Mouse (Mus musculus): ENCODE measurements around the gene Olfr370.
"Not testable (repeated sequence)": the region's sequence is repeated elsewhere in the genome, so short reads cannot be mapped to it uniquely, and the experiment has no call there.

Gene Olfr370

DNA sequence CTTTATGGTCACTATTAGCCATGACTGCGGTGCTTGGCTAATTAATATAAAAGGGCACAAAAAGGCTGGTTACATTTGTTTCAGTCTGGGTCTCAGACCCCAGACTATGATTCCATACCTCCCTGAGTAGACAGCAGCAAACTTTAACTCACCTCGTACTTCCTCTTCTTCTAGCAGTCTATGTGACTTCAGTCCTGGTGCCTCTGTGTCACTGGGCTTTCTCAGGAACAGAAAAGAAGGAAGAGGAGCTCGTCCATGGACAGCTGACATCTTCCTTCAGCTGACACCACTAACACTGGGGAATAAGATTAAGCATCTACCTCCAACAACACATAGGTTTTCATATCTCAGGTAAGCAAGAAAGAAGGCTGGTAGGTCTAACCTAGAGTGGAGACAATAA lies at the start of gene Olfr370:
TSS of gene Olfr370 (plus strand) at position 45 of the 400 bp plus-strand sequence.
- DNase-seq (ENCODE audit: low read depth), result peak; percentile 7

DNA sequence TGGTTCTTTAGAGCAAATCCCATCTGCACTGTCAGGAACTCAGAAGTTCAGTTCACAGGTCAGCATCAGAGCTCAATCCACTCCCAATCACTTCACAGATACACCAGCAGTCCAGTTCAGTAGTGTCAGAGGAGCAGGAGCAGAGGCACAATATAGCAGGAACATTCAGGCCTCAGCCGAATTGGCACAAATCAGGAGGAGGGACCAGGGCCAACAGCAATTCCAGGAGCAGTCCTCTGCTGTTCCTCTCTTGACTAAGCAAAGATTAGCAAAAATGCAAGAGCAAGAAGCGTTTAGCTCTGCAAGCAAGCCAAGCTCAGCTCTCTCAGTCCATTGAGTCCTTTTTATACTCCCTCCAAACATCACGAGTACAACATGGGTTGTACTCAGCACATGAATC lies 23.9 kb upstream of the Olfr370 start:
- no peak for DNase-seq (ENCODE audit: low read depth)

DNA sequence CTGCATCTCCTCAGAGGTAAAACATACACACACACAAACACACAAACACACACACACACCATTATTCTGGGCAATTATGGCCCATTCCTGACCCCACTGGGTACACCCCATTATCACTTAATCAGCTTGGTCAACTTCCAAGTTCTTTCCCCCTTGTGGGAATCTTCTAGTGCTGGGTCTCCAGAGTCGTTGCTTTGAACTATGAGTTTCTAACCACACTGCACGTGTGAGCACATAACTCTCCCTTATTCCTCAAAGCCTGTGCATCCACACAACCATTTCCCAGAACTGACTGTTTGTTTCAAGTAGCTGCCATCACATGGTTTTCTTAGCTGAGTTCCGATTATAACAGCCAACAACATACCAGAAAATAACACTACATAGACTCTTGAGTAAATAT lies 15.1 kb upstream of the Olfr370 start:
- no peak for DNase-seq (ENCODE audit: low read depth)

DNA sequence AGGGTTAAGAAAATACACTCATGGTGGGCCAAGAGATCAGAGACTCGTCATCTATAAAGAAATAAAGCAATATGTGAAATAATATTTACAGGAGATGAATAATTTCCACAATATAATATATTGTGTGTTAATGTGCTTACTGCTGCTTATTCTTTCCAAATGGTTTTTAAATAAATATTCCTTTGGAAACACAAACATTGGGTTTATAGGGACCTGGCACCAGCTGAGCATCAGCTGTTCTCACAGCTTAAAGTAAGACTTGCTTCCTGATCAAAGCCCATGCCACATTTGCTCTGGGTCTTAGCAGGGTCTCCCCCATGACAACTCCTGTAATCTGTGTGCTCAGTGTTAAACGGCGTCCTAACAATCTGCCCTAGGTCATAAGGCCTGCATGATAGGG lies 14.7 kb upstream of the Olfr370 start:
- DNase-seq (ENCODE audit: low read depth), result not testable (repeated sequence)

DNA sequence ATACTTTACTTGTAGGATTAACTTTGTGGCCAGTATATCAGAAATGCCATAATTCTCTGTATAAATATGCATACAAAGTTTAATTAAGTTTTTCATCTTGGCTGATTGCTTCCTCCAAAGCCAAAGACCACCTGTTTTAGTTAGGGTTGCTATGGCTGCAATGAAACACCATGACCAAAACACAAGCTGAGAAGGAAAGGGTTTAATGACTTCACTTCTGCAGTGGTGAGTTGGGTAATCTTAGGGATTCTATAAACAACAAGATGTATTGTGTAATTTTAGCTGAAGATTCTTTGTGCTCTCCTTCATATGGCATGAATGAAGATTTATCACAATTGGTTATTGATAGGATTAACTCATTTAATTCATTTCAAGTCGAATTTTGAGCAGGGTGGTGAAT lies 14.3 kb upstream of the Olfr370 start:
- no peak for DNase-seq (ENCODE audit: low read depth)

DNA sequence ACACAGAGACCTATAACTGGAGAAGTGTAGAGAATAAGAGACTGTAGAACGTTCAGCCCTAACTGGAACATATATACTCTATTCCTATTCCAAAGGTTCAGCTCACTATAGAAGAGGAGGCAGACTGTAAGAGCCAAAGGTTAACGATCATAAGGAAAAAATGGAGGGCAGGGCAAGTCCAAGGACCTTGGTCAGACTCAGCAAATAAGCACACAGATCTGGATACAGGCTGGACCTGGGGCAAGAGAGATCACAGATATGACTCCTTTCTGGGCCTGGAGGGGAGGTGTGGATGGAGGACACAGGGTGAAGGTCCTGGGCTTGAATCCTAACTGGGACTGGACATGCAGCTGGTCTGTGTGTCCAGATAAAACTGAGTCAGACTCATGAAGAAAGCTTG lies 778 bp upstream of the Olfr370 start:
- DNase-seq (ENCODE audit: low read depth), result no peak

DNA sequence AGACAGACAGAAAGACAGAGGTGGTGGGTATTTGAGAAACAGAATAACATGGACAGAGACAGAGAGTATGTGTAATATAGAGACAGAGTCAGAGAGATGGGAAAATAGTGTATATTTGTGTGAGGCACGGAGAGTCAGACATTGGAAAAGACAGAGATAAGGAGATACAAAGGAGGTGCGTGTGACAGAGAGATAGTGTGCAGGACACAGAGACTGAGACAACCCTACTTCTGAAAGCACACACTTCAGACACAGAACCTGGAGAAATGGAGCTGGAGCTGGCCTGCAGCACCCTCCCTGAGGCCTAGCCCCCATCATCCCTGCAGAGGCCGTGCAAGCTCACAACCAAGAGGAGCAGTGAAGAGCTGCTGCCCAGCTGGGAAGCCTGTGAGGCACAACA lies 27.1 kb downstream of the Olfr370 start:
- no peak for DNase-seq (ENCODE audit: low read depth)

DNA sequence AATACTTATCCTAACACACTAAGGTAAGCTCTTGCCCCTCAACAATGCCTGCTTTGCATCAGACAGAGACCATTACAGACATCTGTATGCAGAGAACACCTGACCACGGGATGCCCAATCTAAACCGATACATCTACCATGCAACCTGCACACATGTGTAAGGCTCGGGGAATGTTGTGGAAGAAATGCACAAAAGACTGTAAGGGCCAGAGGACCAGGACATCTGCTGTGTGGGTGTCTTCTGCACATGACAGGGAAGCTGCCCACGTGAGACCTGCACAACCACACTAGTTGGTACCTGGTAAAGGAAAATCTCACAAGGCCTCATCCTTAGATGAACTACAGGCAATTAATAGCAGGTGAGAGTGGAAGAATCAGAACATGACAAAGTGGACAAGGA lies 27.7 kb downstream of the Olfr370 start:
- DNase-seq (ENCODE audit: low read depth), result no peak

DNA sequence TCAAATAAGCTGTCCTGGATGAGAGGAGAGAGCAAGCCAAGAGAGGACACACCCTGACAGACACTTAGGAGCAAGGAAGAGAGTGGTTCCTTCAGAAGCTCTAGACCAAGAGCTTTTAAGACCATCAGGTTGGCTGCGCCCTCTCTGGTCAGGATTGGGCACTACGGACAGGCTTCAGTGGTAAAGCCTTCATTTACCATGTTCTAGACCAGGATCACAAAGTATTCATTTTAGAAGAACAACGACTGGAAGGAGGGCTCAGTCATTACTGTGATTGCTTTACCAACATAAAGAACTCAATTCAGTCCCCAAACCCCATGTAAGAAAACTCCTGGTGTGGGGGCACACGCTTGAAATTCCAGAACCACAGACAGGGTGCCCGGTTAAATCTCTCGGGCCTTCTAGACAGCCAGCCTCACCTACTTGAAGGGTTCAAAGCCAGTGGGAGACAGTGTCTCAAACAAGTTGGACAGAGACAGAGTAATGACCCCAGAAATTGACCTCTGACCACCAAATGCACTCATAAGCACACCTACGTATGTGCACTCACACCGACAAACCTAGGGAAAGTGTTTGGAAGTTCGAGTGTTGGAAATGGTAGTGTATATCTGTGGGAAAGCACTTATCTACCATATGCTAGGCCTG lies 30.3 kb downstream of the Olfr370 start:
- DNase-seq (ENCODE audit: low read depth), result peak; percentile 67

DNA sequence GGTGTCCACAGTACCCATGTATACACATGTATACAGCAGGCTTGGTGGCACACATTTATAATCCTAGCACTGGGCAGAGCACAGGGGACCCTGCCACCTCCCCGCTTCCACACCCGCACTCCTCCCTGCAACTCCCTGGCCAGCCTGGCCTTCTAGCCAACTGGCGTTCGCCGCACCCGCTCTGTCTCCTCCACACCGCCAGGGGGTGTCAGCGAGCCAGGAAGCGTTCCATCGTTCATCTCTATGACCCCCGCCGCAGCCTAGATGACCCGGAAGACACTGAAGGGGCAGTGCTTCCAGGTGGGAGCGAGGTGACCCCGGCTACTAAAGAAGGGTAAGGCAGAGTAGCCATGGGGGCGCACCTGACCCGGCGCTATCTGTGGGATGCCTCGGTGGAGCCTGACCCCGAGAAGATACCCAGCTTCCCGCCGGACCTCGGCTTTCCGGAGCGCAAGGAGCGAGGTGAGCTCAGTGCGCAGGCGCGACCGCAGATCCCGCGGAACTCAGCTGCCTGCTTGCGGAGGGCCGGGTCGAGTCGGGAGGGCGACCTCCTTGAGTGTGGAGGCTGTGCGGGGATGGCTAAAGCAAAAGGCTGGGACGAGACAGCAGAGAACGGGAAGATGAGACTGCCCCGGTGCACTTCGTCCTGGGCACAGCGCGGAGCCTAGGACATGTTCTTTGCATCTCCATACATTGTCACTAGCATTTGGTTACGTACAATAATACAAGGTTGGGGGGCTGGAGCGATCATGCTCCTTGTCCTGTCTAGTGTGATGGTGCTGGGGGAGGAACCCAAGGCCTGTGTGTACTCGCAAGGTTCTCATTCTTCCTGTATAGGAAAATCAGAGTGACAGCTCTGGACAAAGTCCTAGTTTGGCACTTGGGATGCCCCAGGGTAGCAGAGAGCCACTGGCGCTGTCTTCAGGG lies 31.2 kb downstream of the Olfr370 start, which contains the start of gene Ndufb7:
TSS of gene Ndufb7 (plus strand) at position 203 of the 927 bp plus-strand sequence.
- DNase-seq (ENCODE audit: low read depth), result peak; percentile 94

DNA sequence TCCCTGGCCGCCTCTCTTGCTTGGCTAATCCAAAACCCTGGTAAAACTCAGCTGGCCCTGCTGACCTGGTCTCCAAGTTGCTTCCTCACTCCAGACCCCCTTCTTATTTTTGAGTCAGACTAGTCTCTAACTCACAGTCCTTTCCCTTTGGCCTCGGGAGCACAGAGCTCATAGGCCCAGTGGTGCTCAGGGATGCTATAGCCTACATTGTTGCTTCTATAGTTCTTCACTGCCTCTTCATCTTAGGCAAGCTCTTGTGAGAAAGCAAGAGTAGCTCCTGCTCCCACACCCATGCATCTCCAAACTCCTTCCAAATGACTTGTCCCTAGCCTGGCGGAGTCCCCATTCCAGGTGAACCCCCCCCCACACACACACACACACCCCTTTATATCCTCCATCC lies 32.1 kb downstream of the Olfr370 start:
- DNase-seq (ENCODE audit: low read depth), result peak; percentile 22

DNA sequence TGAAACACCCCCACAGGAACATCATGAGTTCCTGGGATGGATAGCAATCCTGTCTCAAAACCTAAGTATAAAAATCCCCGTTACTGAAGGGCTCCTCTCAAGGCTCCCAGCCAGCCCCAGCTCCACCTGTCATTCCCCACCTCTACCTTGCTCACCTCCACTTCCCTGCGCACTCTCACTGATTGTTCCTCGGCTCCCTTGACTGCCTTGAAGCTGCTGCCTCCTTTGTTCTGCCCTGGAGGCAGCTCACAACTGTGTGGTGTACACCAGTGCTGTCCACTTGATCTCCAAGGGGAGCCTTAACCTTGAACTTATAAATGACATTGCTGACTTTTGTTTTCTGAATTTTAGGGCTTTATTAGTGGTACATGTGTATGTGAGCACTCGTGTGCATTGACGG lies 32.5 kb downstream of the Olfr370 start:
- DNase-seq (ENCODE audit: low read depth), result no peak

DNA sequence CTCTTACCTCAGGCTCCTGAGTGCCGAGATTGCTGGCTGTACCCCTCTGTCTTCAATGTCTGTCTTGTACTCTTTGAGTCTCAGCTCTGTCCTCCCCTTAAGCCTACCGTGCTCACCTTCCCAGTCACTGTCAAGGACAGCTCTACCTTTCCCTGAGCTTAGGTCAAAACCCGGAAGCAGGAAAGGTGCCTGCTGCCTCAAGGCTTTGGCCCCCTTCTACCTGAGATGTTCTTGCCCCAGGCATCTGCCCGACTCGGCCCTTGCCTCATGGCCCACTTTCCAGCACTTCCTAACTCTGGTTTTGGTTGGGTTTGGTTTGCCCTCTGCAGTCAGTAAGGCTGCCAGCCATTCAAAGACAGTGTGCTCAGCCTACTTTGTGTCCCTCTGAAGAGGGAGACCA lies 33.2 kb downstream of the Olfr370 start:
- no peak for DNase-seq (ENCODE audit: low read depth)

DNA sequence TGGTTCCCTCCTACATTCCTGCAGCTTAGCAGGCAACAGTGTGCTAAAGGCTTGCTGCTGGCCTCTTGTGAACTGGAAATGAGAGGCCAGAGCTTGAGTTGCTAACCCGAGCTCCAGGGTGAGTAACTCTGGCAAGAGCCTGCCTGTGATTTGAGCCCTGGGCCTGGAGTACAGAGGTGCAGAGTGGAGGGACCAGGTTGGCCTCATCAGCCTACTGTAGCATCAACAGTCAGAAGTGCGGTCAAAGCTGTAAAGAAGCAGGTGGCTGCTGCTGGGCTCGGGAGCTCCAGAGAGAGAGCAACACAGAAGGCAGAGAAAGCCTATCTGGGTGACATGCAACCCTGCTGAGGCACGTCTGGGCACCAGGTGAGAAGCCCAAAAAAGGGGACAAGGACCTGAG lies 33.6 kb downstream of the Olfr370 start:
- no peak for DNase-seq (ENCODE audit: low read depth)

DNA sequence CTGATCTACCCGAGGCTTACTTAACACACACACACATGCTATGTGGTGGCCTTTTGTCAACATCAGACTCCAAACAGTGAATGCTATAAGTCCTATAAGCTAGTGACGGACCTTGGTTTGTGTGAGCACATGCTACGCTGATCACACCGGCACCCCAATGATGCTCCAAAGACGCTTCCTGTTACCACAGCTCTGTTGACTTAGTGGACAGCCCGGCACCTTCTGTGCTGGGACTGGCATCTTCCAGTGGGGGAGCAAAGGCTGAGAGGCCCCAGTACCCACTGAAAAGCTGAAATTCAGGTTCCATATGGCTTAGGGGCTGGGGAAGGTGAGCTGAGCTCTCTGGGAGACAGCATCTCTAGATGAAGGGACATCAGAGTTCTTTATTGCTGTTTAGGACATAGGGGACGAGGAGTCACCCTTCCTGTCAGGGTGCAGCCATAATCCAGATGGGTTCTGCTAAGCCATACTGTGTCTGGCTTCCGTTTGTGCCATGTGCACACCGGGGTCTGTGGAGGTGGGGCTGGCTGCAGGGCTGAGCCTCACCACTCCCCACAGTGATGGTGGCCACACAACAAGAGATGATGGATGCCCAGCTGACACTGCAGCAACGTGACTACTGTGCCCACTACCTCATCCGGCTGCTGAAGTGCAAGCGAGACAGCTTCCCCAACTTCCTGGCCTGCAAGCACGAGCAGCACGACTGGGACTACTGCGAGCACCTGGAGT lies 34.9 kb downstream of the Olfr370 start:
- no peak for DNase-seq (ENCODE audit: low read depth)

DNA sequence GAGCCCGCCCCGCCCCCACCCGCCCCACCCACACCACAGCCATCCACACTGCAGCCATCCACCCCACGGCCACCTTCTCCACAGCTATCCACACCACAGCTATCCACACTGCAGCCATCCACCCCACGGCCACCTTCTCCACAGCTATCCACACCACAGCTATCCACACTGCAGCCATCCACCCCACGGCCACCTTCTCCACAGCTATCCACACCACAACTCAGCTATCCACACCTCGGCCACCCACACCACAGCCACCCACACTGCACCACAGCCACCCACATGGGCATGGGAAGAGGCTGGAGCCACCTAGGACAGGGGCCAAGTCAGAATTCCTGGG lies 35.4 kb downstream of the Olfr370 start:
- DNase-seq (ENCODE audit: low read depth), result not testable (repeated sequence)

DNA sequence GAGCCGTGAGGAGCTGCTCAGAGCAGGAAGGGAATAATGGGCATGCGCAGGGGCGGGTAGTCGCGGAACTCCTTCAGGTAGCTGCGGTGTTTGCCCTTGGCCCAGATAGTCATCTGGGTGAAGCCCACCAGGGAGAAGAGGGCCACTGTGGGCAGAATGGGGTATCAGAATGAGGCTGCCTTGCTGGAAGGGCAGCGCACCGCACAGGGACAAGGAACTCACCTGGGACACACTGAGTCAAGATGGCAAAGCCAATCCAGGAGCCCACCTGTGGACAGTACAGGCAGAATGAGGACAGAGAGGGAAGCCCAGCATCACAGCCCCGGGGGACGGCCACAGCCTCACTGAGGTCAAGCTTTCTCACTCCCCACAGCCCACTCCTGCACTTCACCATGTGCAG lies 36.2 kb downstream of the Olfr370 start:
- DNase-seq (ENCODE audit: low read depth), result no peak

DNA sequence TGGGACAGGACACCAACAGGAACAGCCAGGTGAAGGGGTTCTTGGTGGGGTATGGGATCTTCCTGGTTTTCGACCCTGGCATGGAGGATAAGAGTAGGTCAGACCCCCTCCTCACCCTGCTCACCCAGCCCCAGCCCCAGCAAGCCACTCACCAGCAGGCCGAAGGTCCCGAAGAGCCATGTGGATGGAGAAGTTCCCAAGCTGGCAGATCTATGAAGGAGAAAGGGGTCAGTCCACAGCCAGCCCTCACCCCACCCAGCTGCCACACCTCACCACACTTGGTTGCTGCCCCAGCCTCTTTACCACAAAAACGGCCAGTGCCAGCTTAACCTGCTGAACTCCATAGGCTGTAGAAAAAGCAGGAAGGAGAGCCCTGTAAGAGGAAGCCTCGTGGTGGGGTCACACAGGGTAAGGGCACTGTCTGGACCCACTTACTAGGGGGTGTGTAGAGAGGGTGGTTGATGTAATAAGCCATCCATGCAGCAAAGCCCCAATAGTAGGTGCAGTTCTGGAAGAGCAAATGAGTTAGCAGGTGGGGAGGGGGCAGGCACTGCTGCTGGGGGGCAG lies 36.7 kb downstream of the Olfr370 start:
- DNase-seq (ENCODE audit: low read depth), result peak; percentile 79

DNA sequence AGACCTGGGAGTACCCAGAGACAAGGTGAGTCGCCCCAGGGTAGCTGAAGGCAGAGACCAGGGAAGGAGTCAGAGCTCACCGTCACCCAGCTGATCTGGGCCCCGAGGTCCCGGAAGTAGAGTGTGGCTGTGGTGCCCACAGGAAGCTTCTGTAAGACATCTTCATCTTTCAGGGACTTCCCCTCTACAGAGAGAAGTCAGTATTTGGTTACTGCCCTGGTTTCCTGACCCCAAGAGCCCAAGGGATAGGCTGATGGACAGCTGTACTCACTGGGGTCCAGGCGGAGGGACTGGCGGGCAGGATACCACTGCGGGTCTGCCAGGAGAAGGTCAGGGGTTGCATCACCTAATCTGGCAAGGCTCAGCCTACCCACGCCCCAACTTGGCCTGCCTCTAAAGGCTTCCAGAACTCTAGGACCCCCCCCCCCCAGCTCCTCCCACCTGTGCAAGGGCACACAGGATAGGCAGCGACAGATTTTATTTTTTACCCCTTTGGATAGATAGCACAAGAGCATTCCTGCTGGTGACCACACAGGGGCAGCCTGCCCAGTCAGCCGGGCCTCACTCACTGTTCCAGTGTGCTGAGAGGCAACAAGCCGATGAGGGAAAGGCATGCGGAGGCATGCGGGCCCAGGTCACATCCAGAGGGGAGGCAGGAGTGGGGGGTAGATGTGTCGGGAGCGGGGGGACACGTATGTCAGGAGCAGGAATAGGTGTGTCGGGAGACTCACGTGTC lies 37.7 kb downstream of the Olfr370 start:
- peak; percentile 94 for DNase-seq (ENCODE audit: low read depth)

DNA sequence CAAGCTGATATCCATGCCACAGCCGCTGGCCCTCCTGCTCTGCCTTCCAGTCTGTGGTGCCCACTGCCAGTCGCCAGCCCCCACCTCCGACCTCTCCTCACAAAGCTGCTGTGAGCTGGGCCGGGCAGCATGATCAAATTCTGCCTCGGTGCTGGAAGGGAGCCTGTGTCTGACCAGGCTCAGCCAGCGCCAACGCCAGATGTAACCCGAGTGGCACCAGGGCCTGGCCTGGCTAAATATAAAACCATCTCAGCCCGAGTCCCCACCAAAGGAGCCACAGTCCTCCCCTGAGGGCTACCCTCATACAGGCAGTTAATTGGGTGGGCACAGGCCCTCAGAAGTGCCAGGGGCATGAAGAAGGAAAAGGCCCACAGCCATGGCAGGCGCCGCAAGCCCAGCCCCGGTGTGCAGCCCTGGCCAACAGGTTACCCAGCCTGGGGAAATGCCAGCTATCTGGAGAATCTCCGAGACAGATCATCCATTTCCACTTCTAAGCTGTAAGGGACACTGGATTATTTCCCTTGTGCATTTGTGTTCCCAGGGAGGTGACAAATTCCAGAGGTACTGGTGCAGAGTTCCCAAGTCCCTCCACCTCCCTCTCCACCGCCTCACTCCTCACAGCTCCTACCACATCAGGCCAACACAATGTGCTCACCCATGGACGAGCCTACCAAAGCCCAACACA lies 39.2 kb downstream of the Olfr370 start:
- no peak for DNase-seq (ENCODE audit: low read depth)

All from 416B (cell line).